9 mouse cellular contexts compared by ENCODE assay signal in the genomic region with DNA sequence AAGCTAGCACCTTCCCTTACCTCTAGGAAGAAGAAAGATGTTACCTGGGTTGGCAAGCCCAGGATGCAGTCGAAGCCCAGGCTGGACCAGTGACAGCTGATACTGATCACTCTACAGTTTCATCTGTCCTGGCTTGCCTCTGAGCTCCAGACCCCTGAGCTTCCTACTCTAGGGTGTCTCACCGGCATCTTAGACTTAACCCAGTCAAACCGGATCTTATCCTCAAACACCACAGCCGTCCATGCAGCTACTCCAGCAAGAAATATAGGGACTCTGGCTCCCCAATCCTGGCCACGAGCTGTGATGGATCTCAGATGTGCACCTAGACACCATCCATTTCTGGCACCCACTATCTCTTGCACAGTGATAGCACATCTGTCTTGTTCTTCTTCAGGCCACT.
DNase-seq lines count a peak whose midpoint lies in the region; ATAC-seq and TF ChIP-seq lines count a peak whose summit lies in the region.
"Had no signal": no experiment of that assay in that cellular context is flagged by ENCODE, and none has a peak within 500 bp of the region (broad histone marks: within the 10 kb centered on the region; RNA-seq: fewer than 3 reads in every experiment).

No protein-coding gene starts in this region.

- H3K9me3 ChIP-seq in heart, embryonic 12.5 days (replicated peaks) = no peaks in the 10 kb centered on the region
- H3K9me3 ChIP-seq in lung, embryonic 14.5 days (ENCODE audit: low read depth, low read length) = no peaks in the 10 kb centered on the region
- no peaks in the 10 kb centered on the region for H3K9me3 ChIP-seq in embryonic facial prominence, embryonic 13.5 days
- no peaks in the 10 kb centered on the region for H3K9me3 ChIP-seq in liver, embryonic 15.5 days (replicated peaks)

- H3K36me3 ChIP-seq in heart, embryonic 12.5 days = no peaks in the 10 kb centered on the region
- H3K36me3 ChIP-seq in lung, embryonic 14.5 days (ENCODE audit: insufficient read depth) = peaks cover 3% of the 10 kb centered on the region; the same call in 1 of the 2 replicates
- H3K36me3 ChIP-seq in embryonic facial prominence, embryonic 13.5 days = no peaks in the 10 kb centered on the region
- no peaks in the 10 kb centered on the region for H3K36me3 ChIP-seq in liver, embryonic 15.5 days (replicated peaks)

- DNase-seq in heart, postnatal 10 days = no peak
- DNase-seq in lung, embryonic 14.5 days = no peak
- no peak for DNase-seq in lung, postnatal 36 days

- no peak for ATAC-seq in heart, embryonic 12.5 days (ENCODE audit: insufficient number of reproducible peaks, low FRiP score)
- no peak for ATAC-seq in lung, embryonic 14.5 days (ENCODE audit: insufficient read depth)
- ATAC-seq in embryonic facial prominence, embryonic 13.5 days (ENCODE audit: insufficient number of reproducible peaks, insufficient read depth, low FRiP score, low TSS enrichment, low read depth) = no peak
- ATAC-seq in liver, embryonic 15.5 days (ENCODE audit: insufficient read depth) = no peak
- no peak for ATAC-seq in megakaryocyte-erythroid progenitor cell, adult 5-6 weeks (replicated peaks; ENCODE audit: low FRiP score, low TSS enrichment, poor library complexity, severe bottlenecking)
- no peak for ATAC-seq in CD4-positive, CD25-positive, alpha-beta regulatory T cell, adult 4 months

- H3K9ac ChIP-seq in heart, embryonic 12.5 days = no peak overlapping the region
- H3K9ac ChIP-seq in lung, embryonic 14.5 days = no peak overlapping the region
- no peak overlapping the region for H3K9ac ChIP-seq in embryonic facial prominence, embryonic 13.5 days
- no peak overlapping the region for H3K9ac ChIP-seq in liver, embryonic 15.5 days

- no peak overlapping the region for H3K4me3 ChIP-seq in heart, embryonic 12.5 days
- H3K4me3 ChIP-seq in lung, embryonic 14.5 days (ENCODE audit: low read depth, low read length) = no peak overlapping the region
- H3K4me3 ChIP-seq in embryonic facial prominence, embryonic 13.5 days = no peak overlapping the region
- H3K4me3 ChIP-seq in liver, embryonic 15.5 days (replicated peaks) = no peak overlapping the region

- H3K27ac ChIP-seq in heart, embryonic 12.5 days (ENCODE audit: poor library complexity, severe bottlenecking) = peak overlapping the region; percentile 85
- H3K27ac ChIP-seq in lung, embryonic 14.5 days (ENCODE audit: low read depth) = peak overlapping the region; percentile 60
- peak overlapping the region; percentile 83; the same call in 1 of the 2 replicates for H3K27ac ChIP-seq in embryonic facial prominence, embryonic 13.5 days
- H3K27ac ChIP-seq in liver, embryonic 15.5 days (replicated peaks) = peak overlapping the region; percentile 53

- intact Hi-C loops in heart, postnatal 10 days (cut with DNase I) = loop anchor here (2.0 kb wide), 1 partner anchor 17 kb away; no protein-coding TSS in a partner anchor

- H3K27me3 ChIP-seq in heart, embryonic 12.5 days (replicated peaks) = no peaks in the 10 kb centered on the region
- no peaks in the 10 kb centered on the region for H3K27me3 ChIP-seq in lung, embryonic 14.5 days (ENCODE audit: insufficient read depth, low read length)
- H3K27me3 ChIP-seq in embryonic facial prominence, embryonic 13.5 days = no peaks in the 10 kb centered on the region
- no peaks in the 10 kb centered on the region for H3K27me3 ChIP-seq in liver, embryonic 15.5 days

- WGBS in heart, embryonic 12.5 days = 78% methylated on average over 5 of the region's 5 CpGs
- WGBS in lung, embryonic 14.5 days = 62% methylated on average over 5 of the region's 5 CpGs
- WGBS in embryonic facial prominence, embryonic 13.5 days = 81% methylated on average over 5 of the region's 5 CpGs
- WGBS in liver, embryonic 15.5 days (ENCODE audit: insufficient replicate concordance) = 65% methylated on average over 5 of the region's 5 CpGs

- peaks cover 77% of the 10 kb centered on the region for H3K4me1 ChIP-seq in heart, embryonic 12.5 days (replicated peaks)
- peaks cover 16% of the 10 kb centered on the region for H3K4me1 ChIP-seq in lung, embryonic 14.5 days (ENCODE audit: insufficient read depth)
- H3K4me1 ChIP-seq in embryonic facial prominence, embryonic 13.5 days = peaks cover 25% of the 10 kb centered on the region
- H3K4me1 ChIP-seq in liver, embryonic 15.5 days (replicated peaks) = peaks cover 24% of the 10 kb centered on the region

- no peak for TF ChIP-seq CTCF in lung, embryonic 14.5 days (IDR thresholded peaks at IDR 0.05; ENCODE audit: low read depth)

- H3K4me2 ChIP-seq in heart, embryonic 12.5 days = no peak overlapping the region
- no peak overlapping the region for H3K4me2 ChIP-seq in lung, embryonic 14.5 days
- H3K4me2 ChIP-seq in embryonic facial prominence, embryonic 13.5 days = no peak overlapping the region
- H3K4me2 ChIP-seq in liver, embryonic 15.5 days = no peak overlapping the region
- H3K4me2 ChIP-seq: midbrain, embryonic 11.5 days had no signal
